Mouse (Mus musculus) lung, adult 2 months (tissue): ENCODE data around the gene Inha. TPM values are rescaled to one million over a fixed set of nuclear protein-coding genes. Genes with fewer than 3 reads are reported as not detected.

Experiments
- DNase-seq: peaks from one replicate; pipeline ENCODE4 v3.0.0; 2022
- H3K4me1 ChIP-seq: fragments of 200-500 bp; 2 replicates; pipeline ENCODE4 v1.6.1; 2011; ENCODE audit warnings: low read length; ENCODE audit not compliant: control insufficient read depth, insufficient read depth
- H3K4me3 ChIP-seq: fragments of 200-500 bp; replicated peaks from 2 replicates; pipeline ENCODE3; 2011; ENCODE audit warnings: low read depth, mild to moderate bottlenecking, control low read depth, low read length; ENCODE audit errors: extremely low read depth
- CTCF ChIP-seq: fragments of 200-500 bp; IDR thresholded peaks from 2 replicates; pipeline ENCODE4 v1.5.1; 2011; ENCODE audit warnings: mild to moderate bottlenecking, low read length, control low read depth; ENCODE audit not compliant: insufficient read depth
- POLR2A ChIP-seq: fragments of 200-500 bp; IDR thresholded peaks from 2 replicates; pipeline ENCODE4 v1.6.1; 2011; ENCODE audit warnings: low read depth, mild to moderate bottlenecking, control low read depth, low read length, borderline replicate concordance; ENCODE audit errors: extremely low read depth
- WGBS: fragments of 180-500 bp; shearing (Covaris S2); methylation state at CpG from one replicate; pipeline ENCODE4 v1.1.7; 2018; 5-methylcytosine and 5-hydroxymethylcytosine counted together
- polyA plus RNA-seq: library from polyadenylated mRNA; depleted of rRNA; stranded (reverse); fragments of >200 nt; gene quantifications from 2 replicates; pipeline ENCODE4 v1.2.3, GENCODE M21; 2012

Inha gene
- polyA plus RNA-seq, 1 experiment: 14.3 TPM

- WGBS: 58% methylated on average over 15 of the region's 15 CpGs
- DNase-seq: no peak
Observed at GRCm38 (mm10) chr1:75516703-75517380, 10.0 kb downstream of the Inha start.

GRCm38 (mm10) chr1:75517984-75518383 lies 11.1 kb downstream of the Inha start:
- Histone ChIP-seq H3K4me1 (no peaks in the 10 kb centered on the region), H3K4me3 (no peak overlapping the region)
- WGBS: 68% methylated on average over 4 of the region's 4 CpGs
- no peak for DNase-seq
- no peak for TF ChIP-seq CTCF

More at GRCm38 (mm10) chr1:75516703-75517380, 10.0 kb downstream of the Inha start:
- TF ChIP-seq CTCF (no peak), POLR2A (no peak)
- Histone ChIP-seq H3K4me3 (no peak overlapping the region), H3K4me1 (no peaks in the 10 kb centered on the region)

- Histone ChIP-seq H3K4me3 (no peak overlapping the region), H3K4me1 (no peaks in the 10 kb centered on the region)
- WGBS: 87% methylated on average over 4 of the region's 4 CpGs
- TF ChIP-seq CTCF (no peak), POLR2A (no peak)
- DNase-seq: no peak
Observed at GRCm38 (mm10) chr1:75518427-75518826, 11.6 kb downstream of the Inha start.

- 48% methylated on average over 5 of the region's 5 CpGs for WGBS
Observed at GRCm38 (mm10) chr1:75519576-75519975, 12.7 kb downstream of the Inha start.

GRCm38 (mm10) chr1:75521321-75522031 lies 14.6 kb downstream of the Inha start, which contains the start of gene Stk11ip:
Gene Stk11ip, plus strand, starts transcription at chr1:75521529.
- no peak for TF ChIP-seq CTCF
- peak; percentile 73; the same call in 1 of the 2 replicates for TF ChIP-seq POLR2A
- Histone ChIP-seq H3K4me1 (no peaks in the 10 kb centered on the region), H3K4me3 (peak within 1 kb of the TSS; percentile 68)
- under 1% methylated on average over 46 of the region's 46 CpGs for WGBS
- DNase-seq: peak; percentile 93

More at GRCm38 (mm10) chr1:75519576-75519975, 12.7 kb downstream of the Inha start:
- no peak overlapping the region for H3K4me3 ChIP-seq
- no peaks in the 10 kb centered on the region for H3K4me1 ChIP-seq
- no peak for TF ChIP-seq POLR2A
- TF ChIP-seq CTCF: no peak
- DNase-seq: no peak

GRCm38 (mm10) chr1:75524679-75525078 lies 17.8 kb downstream of the Inha start:
- Histone ChIP-seq H3K4me1 (no peaks in the 10 kb centered on the region), H3K4me3 (no peak overlapping the region)
- 86% methylated on average over 7 of the region's 7 CpGs for WGBS
- TF ChIP-seq POLR2A (no peak), CTCF (no peak)
- no peak for DNase-seq

- H3K4me1 ChIP-seq: no peaks in the 10 kb centered on the region
- H3K4me3 ChIP-seq: no peak overlapping the region
- WGBS: 58% methylated on average over 4 of the region's 4 CpGs
- TF ChIP-seq POLR2A (no peak), CTCF (no peak)
- no peak for DNase-seq
Observed at GRCm38 (mm10) chr1:75530546-75530945, 23.7 kb downstream of the Inha start.

GRCm38 (mm10) chr1:75532280-75533172 lies 25.6 kb downstream of the Inha start:
- H3K4me3 ChIP-seq: no peak overlapping the region
- no peaks in the 10 kb centered on the region for H3K4me1 ChIP-seq
- no peak for DNase-seq
- 88% methylated on average over 19 of the region's 19 CpGs for WGBS
- TF ChIP-seq CTCF: no peak
- no peak for TF ChIP-seq POLR2A
